Mouse (Mus musculus): ENCODE measurements around the gene Gal3st2.
"Not testable (repeated sequence)": the region's sequence is repeated elsewhere in the genome, so short reads cannot be mapped to it uniquely, and the experiment has no call there.

The Gal3st2 gene

GRCm38 (mm10) chr1:93859619-93860018 is 1.5 kb upstream of the Gal3st2 start:
- no peak for DNase-seq (ENCODE audit: low read depth, low spot score)

- not testable (repeated sequence) for DNase-seq (ENCODE audit: low read depth, low spot score)
Observed at GRCm38 (mm10) chr1:93871594-93872105, 10.5 kb downstream of the Gal3st2 start.

- not testable (repeated sequence) for DNase-seq (ENCODE audit: low read depth, low spot score)
Observed at GRCm38 (mm10) chr1:93874405-93874804, 13.3 kb downstream of the Gal3st2 start.

- DNase-seq (ENCODE audit: low read depth, low spot score) = not testable (repeated sequence)
Observed at GRCm38 (mm10) chr1:93881778-93882177, 20.7 kb downstream of the Gal3st2 start.

- DNase-seq (ENCODE audit: low read depth, low spot score) = not testable (repeated sequence)
Observed at GRCm38 (mm10) chr1:93890936-93891335, 29.8 kb downstream of the Gal3st2 start.

- DNase-seq (ENCODE audit: low read depth, low spot score) = not testable (repeated sequence)
Observed at GRCm38 (mm10) chr1:93897395-93897794, 36.3 kb downstream of the Gal3st2 start.

GRCm38 (mm10) chr1:93901291-93901690 is 40.2 kb downstream of the Gal3st2 start:
- not testable (repeated sequence) for DNase-seq (ENCODE audit: low read depth, low spot score)

GRCm38 (mm10) chr1:93906690-93907089 is 45.6 kb downstream of the Gal3st2 start:
- DNase-seq (ENCODE audit: low read depth, low spot score) = not testable (repeated sequence)

- not testable (repeated sequence) for DNase-seq (ENCODE audit: low read depth, low spot score)
Observed at GRCm38 (mm10) chr1:93908977-93909586, 48.0 kb downstream of the Gal3st2 start.

GRCm38 (mm10) chr1:93911877-93912276 is 50.8 kb downstream of the Gal3st2 start:
- not testable (repeated sequence) for DNase-seq (ENCODE audit: low read depth, low spot score)

GRCm38 (mm10) chr1:93917160-93917559 is 56.1 kb downstream of the Gal3st2 start:
- DNase-seq (ENCODE audit: low read depth, low spot score) = not testable (repeated sequence)

GRCm38 (mm10) chr1:93918011-93918410 is 56.9 kb downstream of the Gal3st2 start, which contains the start of gene Gal3st2b:
Gal3st2b (plus strand) TSS chr1:93918311.
- not testable (repeated sequence) for DNase-seq (ENCODE audit: low read depth, low spot score)

GRCm38 (mm10) chr1:93918775-93919174 is 57.7 kb downstream of the Gal3st2 start:
- DNase-seq (ENCODE audit: low read depth, low spot score) = not testable (repeated sequence)

- not testable (repeated sequence) for DNase-seq (ENCODE audit: low read depth, low spot score)
Observed at GRCm38 (mm10) chr1:93919321-93919720, 58.2 kb downstream of the Gal3st2 start.

GRCm38 (mm10) chr1:93922609-93923008 is 61.5 kb downstream of the Gal3st2 start:
- not testable (repeated sequence) for DNase-seq (ENCODE audit: low read depth, low spot score)

- not testable (repeated sequence) for DNase-seq (ENCODE audit: low read depth, low spot score)
Observed at GRCm38 (mm10) chr1:93923098-93923497, 62.0 kb downstream of the Gal3st2 start.

Data from telencephalon, adult 2 months (tissue).